ENCODE assay signal across 30 mouse cellular contexts in genomic region chr2:35450856-35451255, GRCm38 (mm10). TPM values are rescaled to one million over a fixed set of nuclear protein-coding genes. Genes with fewer than 3 reads are reported as not detected.
DNase-seq lines count a peak whose midpoint lies in the region; ATAC-seq lines count a peak whose summit lies in the region.
"Had no signal": no experiment of that assay in that cellular context is flagged by ENCODE, and none has a peak within 500 bp of the region (broad histone marks: within the 10 kb centered on the region; RNA-seq: fewer than 3 reads in every experiment).

No protein-coding gene starts in this region.

- WGBS in forebrain, embryonic 11.5 days = 77% methylated on average over 4 of the region's 4 CpGs
- WGBS in forebrain, embryonic 14.5 days = 71% methylated on average over 4 of the region's 4 CpGs
- 33% methylated on average over 4 of the region's 4 CpGs for WGBS in liver, embryonic 13.5 days (ENCODE audit: insufficient replicate concordance)

- no peak for ATAC-seq in forebrain, embryonic 11.5 days (replicated peaks; ENCODE audit: low FRiP score)
- ATAC-seq in forebrain, embryonic 14.5 days = no peak
- ATAC-seq in liver, embryonic 13.5 days (ENCODE audit: low read depth) = peak; percentile 76
- ATAC-seq in megakaryocyte-erythroid progenitor cell, adult 5-6 weeks (replicated peaks; ENCODE audit: low FRiP score, low TSS enrichment, poor library complexity, severe bottlenecking) = peak; percentile 40; the same call in 1 of the 2 replicates
- ATAC-seq in monocyte, adult 5-6 weeks (replicated peaks; ENCODE audit: insufficient number of reproducible peaks, low FRiP score, low TSS enrichment, poor library complexity, severe bottlenecking) = no peak
- ATAC-seq: forebrain, postnatal 0 days; hindbrain, embryonic 16.5 days; intestine, embryonic 16.5 days had no signal

- no peaks in the 10 kb centered on the region for H3K27me3 ChIP-seq in forebrain, embryonic 11.5 days (ENCODE audit: control insufficient read depth, insufficient read depth, low read length)
- no peaks in the 10 kb centered on the region for H3K27me3 ChIP-seq in forebrain, embryonic 14.5 days (replicated peaks; ENCODE audit: control insufficient read depth, insufficient read depth, low read length)
- H3K27me3 ChIP-seq in liver, embryonic 13.5 days = no peaks in the 10 kb centered on the region
- H3K27me3 ChIP-seq: embryonic facial prominence, embryonic 12.5 days; heart, embryonic 13.5 days; kidney, embryonic 15.5 days; neural tube, embryonic 12.5 days had no signal

- no peaks in the 10 kb centered on the region for H3K9me3 ChIP-seq in forebrain, embryonic 11.5 days (ENCODE audit: control insufficient read depth, low read length)
- no peaks in the 10 kb centered on the region for H3K9me3 ChIP-seq in forebrain, embryonic 14.5 days (replicated peaks; ENCODE audit: control insufficient read depth, low read length)
- H3K9me3 ChIP-seq in liver, embryonic 13.5 days (replicated peaks) = no peaks in the 10 kb centered on the region
- H3K9me3 ChIP-seq: embryonic facial prominence, embryonic 12.5 days; heart, embryonic 13.5 days; kidney, embryonic 15.5 days; neural tube, embryonic 12.5 days had no signal

- H3K4me2 ChIP-seq in forebrain, embryonic 11.5 days (ENCODE audit: low read depth, low read length, severe bottlenecking) = no peak overlapping the region
- H3K4me2 ChIP-seq in forebrain, embryonic 14.5 days (ENCODE audit: low read length) = no peak overlapping the region
- peak overlapping the region; percentile 36 for H3K4me2 ChIP-seq in liver, embryonic 13.5 days
- H3K4me2 ChIP-seq: embryonic facial prominence, embryonic 12.5 days; heart, embryonic 13.5 days; kidney, embryonic 15.5 days; neural tube, embryonic 12.5 days had no signal

- no peaks in the 10 kb centered on the region for H3K36me3 ChIP-seq in forebrain, embryonic 11.5 days (ENCODE audit: control insufficient read depth, insufficient read depth, low read length)
- H3K36me3 ChIP-seq in forebrain, embryonic 14.5 days (ENCODE audit: control insufficient read depth, insufficient read depth, low read length) = no peaks in the 10 kb centered on the region
- 0 out of 2 replicates have a peak, but pooled peaks cover 5% of the 10 kb centered on the region for H3K36me3 ChIP-seq in liver, embryonic 13.5 days
- H3K36me3 ChIP-seq: embryonic facial prominence, embryonic 12.5 days; heart, embryonic 13.5 days; kidney, embryonic 15.5 days; neural tube, embryonic 12.5 days had no signal

- H3K4me1 ChIP-seq in forebrain, embryonic 11.5 days (replicated peaks; ENCODE audit: control insufficient read depth, insufficient read depth, low read length) = no peaks in the 10 kb centered on the region; the same call in 1 of the 2 replicates
- no peaks in the 10 kb centered on the region for H3K4me1 ChIP-seq in forebrain, embryonic 14.5 days (ENCODE audit: control insufficient read depth, insufficient read depth, low read length)
- peaks cover 88% of the 10 kb centered on the region for H3K4me1 ChIP-seq in liver, embryonic 13.5 days (replicated peaks)

- H3K9ac ChIP-seq in forebrain, embryonic 11.5 days (ENCODE audit: low read length) = no peak overlapping the region
- H3K9ac ChIP-seq in forebrain, embryonic 14.5 days (ENCODE audit: low read length) = no peak overlapping the region
- 0 out of 2 replicates have a peak overlapping the region, but pooled peaks have one; percentile 23 for H3K9ac ChIP-seq in liver, embryonic 13.5 days
- H3K9ac ChIP-seq: embryonic facial prominence, embryonic 12.5 days; forebrain, postnatal 0 days; heart, embryonic 13.5 days; kidney, embryonic 15.5 days; neural tube, embryonic 12.5 days had no signal

- H3K4me3 ChIP-seq in forebrain, embryonic 11.5 days (ENCODE audit: low read depth, low read length) = no peak overlapping the region
- no peak overlapping the region for H3K4me3 ChIP-seq in forebrain, embryonic 14.5 days (ENCODE audit: low read depth, low read length)
- no peak overlapping the region for H3K4me3 ChIP-seq in liver, embryonic 13.5 days (replicated peaks)
- H3K4me3 ChIP-seq: embryonic facial prominence, embryonic 12.5 days; erythroblast, embryonic 14.5 days; heart, embryonic 13.5 days; kidney, embryonic 15.5 days; neural tube, embryonic 12.5 days had no signal

- no peak overlapping the region for H3K27ac ChIP-seq in forebrain, embryonic 11.5 days (ENCODE audit: low read depth, low read length)
- H3K27ac ChIP-seq in forebrain, embryonic 14.5 days (ENCODE audit: low read depth, low read length) = no peak overlapping the region
- H3K27ac ChIP-seq in liver, embryonic 13.5 days = peak overlapping the region; percentile 68
- H3K27ac ChIP-seq: embryonic facial prominence, embryonic 12.5 days; kidney, embryonic 15.5 days; neural tube, embryonic 12.5 days had no signal

- DNase-seq in forebrain, embryonic 11.5 days (ENCODE audit: low spot score) = peak; percentile 48
- no peak for DNase-seq in forebrain, embryonic 14.5 days (ENCODE audit: low spot score)
- peak; percentile 3 for DNase-seq in urinary bladder, adult 2 months (ENCODE audit: low spot score)
- DNase-seq in urinary bladder, postnatal 14 days (ENCODE audit: low spot score) = no peak
- no peak for DNase-seq in liver, embryonic 13.5 days
- no peak for DNase-seq in lung, postnatal 10 days
- DNase-seq: adrenal gland, postnatal 36 days; cerebellum, adult 9-11 months; forebrain, postnatal 0 days; right cerebral cortex, postnatal 4 days; thymus, postnatal 4 days had no signal

RNA-seq across cellular contexts. Expression of gene Ggta1, which starts 12.2 kb away (rescaled TPM):
- 5.1 and 7.2 TPM in 2 replicates for polyA plus RNA-seq in forebrain, embryonic 11.5 days (2014; fragmentation: Nextera tagmentation; extraction: Ambion mirVana)
- 5.0 and 6.1 TPM in 2 replicates for polyA plus RNA-seq in forebrain, embryonic 14.5 days (2014; fragmentation: Nextera tagmentation; extraction: Ambion mirVana)
- 16.5 and 17.1 TPM in 2 replicates for polyA plus RNA-seq in urinary bladder, adult 2 months (2012; rRNA removed)
- 7.8 and 9.4 TPM in 2 replicates for polyA plus RNA-seq in liver, embryonic 13.5 days (2015; fragmentation: Nextera tagmentation; extraction: Ambion mirVana)
- total RNA-seq in megakaryocyte-erythroid progenitor cell, adult 5-6 weeks (2014; fragmentation: Nextera tagmentation) = 8.4 and 13.4 TPM in 2 replicates
- total RNA-seq in megakaryocyte-erythroid progenitor cell, adult 5-6 weeks (2017) = 12.5 and 18.7 TPM in 2 replicates
- 133 to 163 TPM (median 146 TPM) in 3 replicates for total RNA-seq in monocyte, adult 5-6 weeks (2017)

RNA-seq across cellular contexts. Expression of gene 4930402F06Rik, which starts 53.9 kb away (rescaled TPM):
- not detected in 2 replicates for polyA plus RNA-seq in forebrain, embryonic 11.5 days (2014; fragmentation: Nextera tagmentation; extraction: Ambion mirVana)
- polyA plus RNA-seq in forebrain, embryonic 14.5 days (2014; fragmentation: Nextera tagmentation; extraction: Ambion mirVana) = not detected in 2 replicates
- polyA plus RNA-seq in urinary bladder, adult 2 months (2012; rRNA removed) = not detected in 2 replicates
- polyA plus RNA-seq in liver, embryonic 13.5 days (2015; fragmentation: Nextera tagmentation; extraction: Ambion mirVana) = not detected in 2 replicates
- not detected in 2 replicates for total RNA-seq in megakaryocyte-erythroid progenitor cell, adult 5-6 weeks (2014; fragmentation: Nextera tagmentation)
- total RNA-seq in megakaryocyte-erythroid progenitor cell, adult 5-6 weeks (2017) = not detected in 2 replicates
- total RNA-seq in monocyte, adult 5-6 weeks (2017) = not detected in 3 replicates
- total RNA-seq: adrenal gland, postnatal 36 days; ES-E14; forebrain, postnatal 0 days; gastrocnemius, adult 18-20 months; hematopoietic stem cell, adult 5-6 weeks; layer of hippocampus, adult 18-20 months; layer of hippocampus, postnatal 25 days; left cerebral cortex, postnatal 14 days had no signal
- polyA plus RNA-seq: cortical plate, adult 2 months; embryonic facial prominence, embryonic 12.5 days; erythroblast, embryonic 14.5 days; forebrain, postnatal 0 days; gonadal fat pad, adult 2 months; heart, embryonic 13.5 days; hindbrain, embryonic 16.5 days; intestine, embryonic 16.5 days; kidney, embryonic 15.5 days; limb, embryonic 14.5 days; lung, embryonic 16.5 days; neural tube, embryonic 12.5 days had no signal

Comparison
In these comparisons a context has a peak if more than half of its experiments do, and no peak if none do; other contexts are left out.
1. DNase-seq: peak in forebrain, embryonic 11.5 days (single experiment) and urinary bladder, adult 2 months (single experiment); none in forebrain, embryonic 14.5 days (single experiment), urinary bladder, postnatal 14 days (single experiment), liver, embryonic 13.5 days (single experiment) and lung, postnatal 10 days (single experiment).
2. ATAC-seq: peak in liver, embryonic 13.5 days (single experiment) and megakaryocyte-erythroid progenitor cell, adult 5-6 weeks (single experiment); none in forebrain, embryonic 11.5 days (single experiment), forebrain, embryonic 14.5 days (single experiment) and monocyte, adult 5-6 weeks (single experiment).